ENCODE assay signal across 9 mouse cellular contexts in genomic region chr2:156763101-156763500, GRCm38 (mm10). TPM values are rescaled to one million over a fixed set of nuclear protein-coding genes. Genes with fewer than 3 reads are reported as not detected.
A peak's percentile ranks its signal among the peaks of the same experiment; 100 is the strongest.
DNase-seq lines count a peak whose midpoint lies in the region; ATAC-seq and TF ChIP-seq lines count a peak whose summit lies in the region.
"Had no signal": no experiment of that assay in that cellular context is flagged by ENCODE, and none has a peak within 500 bp of the region (broad histone marks: within the 10 kb centered on the region; RNA-seq: fewer than 3 reads in every experiment).

No protein-coding gene starts in this region.

- no peak overlapping the region for H3K4me3 ChIP-seq in lung, adult 2 months (replicated peaks; ENCODE audit: extremely low read depth, low read depth, low read length)
- H3K4me3 ChIP-seq in gastrocnemius, adult 2 months, result no peak overlapping the region
- no peak overlapping the region for H3K4me3 ChIP-seq in hindbrain, postnatal 0 days (ENCODE audit: low read length)
- H3K4me3 ChIP-seq: embryonic facial prominence, embryonic 13.5 days; stomach, embryonic 15.5 days had no signal

- no peak overlapping the region for H3K9ac ChIP-seq in hindbrain, postnatal 0 days (replicated peaks; ENCODE audit: low read length)
- H3K9ac ChIP-seq: embryonic facial prominence, embryonic 13.5 days; stomach, embryonic 15.5 days had no signal

- peak; percentile 41; the same call in 1 of the 2 replicates for ATAC-seq in hindbrain, postnatal 0 days

- peak overlapping the region; percentile 75 for H3K27ac ChIP-seq in gastrocnemius, adult 2 months
- peak overlapping the region; percentile 41; the same call in 1 of the 2 replicates for H3K27ac ChIP-seq in hindbrain, postnatal 0 days
- H3K27ac ChIP-seq: embryonic facial prominence, embryonic 13.5 days; stomach, embryonic 15.5 days had no signal

- TF ChIP-seq POLR2A in lung, adult 2 months (IDR thresholded peaks at IDR 0.05; ENCODE audit: borderline replicate concordance, extremely low read depth, low read depth, low read length), result no peak

- no peaks in the 10 kb centered on the region for H3K9me3 ChIP-seq in hindbrain, postnatal 0 days (ENCODE audit: low read length)
- H3K9me3 ChIP-seq: stomach, embryonic 15.5 days had no signal

- peak; percentile 62 to 73 for DNase-seq in lung, adult 18-20 months
- no peak for DNase-seq in lung, adult 2 months
- peak; percentile 78 for DNase-seq in gastrocnemius, adult 2 months
- peak; percentile 63 for DNase-seq in hindbrain, postnatal 0 days (ENCODE audit: low spot score)
- DNase-seq in lung, postnatal 4 days, result peak; percentile 77 to 90
- no peak for DNase-seq in thymus, postnatal 0 days (ENCODE audit: low spot score)
- no peak for DNase-seq in thymus, postnatal 25 days

- intact Hi-C loops in gastrocnemius, adult 2 months (cut with DNase I), result loop anchor here (5.0 kb wide), 1 partner anchor 41 kb away; no protein-coding TSS in a partner anchor

- H3K36me3 ChIP-seq in hindbrain, postnatal 0 days (ENCODE audit: insufficient read depth, low read length), result peaks cover 43% of the 10 kb centered on the region

- 49% methylated on average over 11 of the region's 11 CpGs for WGBS in lung, adult 2 months
- 65% methylated on average over 11 of the region's 11 CpGs for WGBS in hindbrain, postnatal 0 days

- TF ChIP-seq CTCF in lung, adult 2 months (IDR thresholded peaks at IDR 0.05; ENCODE audit: insufficient read depth, low read length), result no peak
- no peak for TF ChIP-seq CTCF in gastrocnemius, adult 2 months (IDR thresholded peaks at IDR 0.05)
- no peak for TF ChIP-seq CTCF in hindbrain, postnatal 0 days (IDR thresholded peaks at IDR 0.05; ENCODE audit: low read depth)

- H3K27me3 ChIP-seq in hindbrain, postnatal 0 days (ENCODE audit: insufficient read depth, low read length), result no peaks in the 10 kb centered on the region
- H3K27me3 ChIP-seq: embryonic facial prominence, embryonic 13.5 days; stomach, embryonic 15.5 days had no signal

- 0 out of 2 replicates have a peak, but pooled peaks cover 2% of the 10 kb centered on the region for H3K4me1 ChIP-seq in lung, adult 2 months (ENCODE audit: control insufficient read depth, insufficient read depth, low read length)
- H3K4me1 ChIP-seq in hindbrain, postnatal 0 days (ENCODE audit: insufficient read depth, low read length), result no peaks in the 10 kb centered on the region
- H3K4me1 ChIP-seq: stomach, embryonic 15.5 days had no signal

- H3K4me2 ChIP-seq in hindbrain, postnatal 0 days (ENCODE audit: low read depth, low read length), result no peak overlapping the region
- H3K4me2 ChIP-seq: embryonic facial prominence, embryonic 13.5 days; stomach, embryonic 15.5 days had no signal

RNA-seq across cellular contexts. Expression of gene Myl9, which starts 12.1 kb away (rescaled TPM):
- 174 and 258 TPM in 2 replicates for polyA plus RNA-seq in lung, adult 2 months (2012; rRNA removed)
- 10 to 100 TPM; 41.2 to 50.0 TPM for total RNA-seq in gastrocnemius, adult 2 months (2021)
- total RNA-seq in hindbrain, postnatal 0 days (2014; rRNA removed), result 38.4 and 41.7 TPM in 2 replicates
- 32.5 and 38.4 TPM in 2 replicates for polyA plus RNA-seq in hindbrain, postnatal 0 days (2015; fragmentation: Nextera tagmentation; extraction: Ambion mirVana)
- 20.6 and 27.1 TPM in 2 replicates for polyA plus RNA-seq in thymus, postnatal 0 days (2015; fragmentation: Nextera tagmentation; extraction: Ambion mirVana)

Comparison
In these comparisons a context has a peak if more than half of its experiments do, and no peak if none do; other contexts are left out.
1. DNase-seq: peak in lung, adult 18-20 months (2 of 2), gastrocnemius, adult 2 months (single experiment), hindbrain, postnatal 0 days (single experiment) and lung, postnatal 4 days (2 of 2); none in lung, adult 2 months (single experiment), thymus, postnatal 0 days (single experiment) and thymus, postnatal 25 days (single experiment).